Mouse (Mus musculus): ENCODE measurements at regions not wholly inside any gene's neighbourhood (a gene's known extent, or its start where the extent isn't known, plus 50 kb on each side); places are given as distances from the start of the nearest gene placed in this dataset.

DNA sequence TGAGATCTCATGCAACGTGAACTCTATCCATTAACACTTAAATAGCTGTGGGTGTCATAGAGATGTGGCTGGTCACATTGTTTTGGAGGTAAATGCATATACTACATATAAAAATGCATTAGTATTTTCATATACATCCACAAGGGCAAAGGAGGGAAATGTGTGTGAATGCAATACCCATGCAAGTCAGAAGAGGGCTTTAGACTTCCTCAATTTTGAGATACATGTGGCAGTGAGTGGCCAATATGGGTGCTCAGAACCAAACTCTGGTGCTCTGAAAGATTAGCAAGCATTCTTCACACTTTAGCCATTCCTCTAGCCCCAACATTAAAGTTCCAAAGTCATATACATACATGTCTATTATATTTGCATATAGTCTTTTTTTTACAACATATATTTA is 895.5 kb upstream of the Zeb2 start:
- Histone ChIP-seq H3K27ac (ENCODE audit: insufficient read depth, low read length) (no peak overlapping the region), H3K4me1 (ENCODE audit: control insufficient read depth, insufficient read depth, insufficient read length) (no peaks in the 10 kb centered on the region), H3K27me3 (ENCODE audit: control insufficient read depth, insufficient read depth, low read length) (no peaks in the 10 kb centered on the region), H3K36me3 (ENCODE audit: control insufficient read depth, insufficient read depth, low read length) (no peaks in the 10 kb centered on the region), H3K4me3 (ENCODE audit: extremely low read depth, insufficient read depth, insufficient read length) (no peak overlapping the region)
- WGBS: 94% methylated on average over 1 of the region's 1 CpGs
- DNase-seq (ENCODE audit: low read depth in 1 of 2, low spot score in 2 of 2): no peak
- no peak for TF ChIP-seq CTCF (IDR thresholded peaks at IDR 0.05; ENCODE audit: extremely low read depth, insufficient read depth, insufficient read length, insufficient replicate concordance)
- no peak for TF ChIP-seq POLR2A (IDR thresholded peaks at IDR 0.05; ENCODE audit: low read depth, low read length)

GRCm38 (mm10) chr2:45975157-45975556 is 858.0 kb upstream of the Zeb2 start:
- H3K27me3 ChIP-seq (ENCODE audit: control insufficient read depth, insufficient read depth, low read length): no peaks in the 10 kb centered on the region
- no peak for DNase-seq (ENCODE audit: low read depth in 1 of 2, low spot score in 2 of 2)
- TF ChIP-seq CTCF (IDR thresholded peaks at IDR 0.05; ENCODE audit: extremely low read depth, insufficient read depth, insufficient read length, insufficient replicate concordance) (no peak), POLR2A (IDR thresholded peaks at IDR 0.05; ENCODE audit: low read depth, low read length) (no peak)
- no peaks in the 10 kb centered on the region for H3K36me3 ChIP-seq (ENCODE audit: control insufficient read depth, insufficient read depth, low read length)
- no peak overlapping the region for H3K27ac ChIP-seq (ENCODE audit: insufficient read depth, low read length)
- no peak overlapping the region for H3K4me3 ChIP-seq (ENCODE audit: extremely low read depth, insufficient read depth, insufficient read length)
- H3K4me1 ChIP-seq (ENCODE audit: control insufficient read depth, insufficient read depth, insufficient read length): no peaks in the 10 kb centered on the region

DNA sequence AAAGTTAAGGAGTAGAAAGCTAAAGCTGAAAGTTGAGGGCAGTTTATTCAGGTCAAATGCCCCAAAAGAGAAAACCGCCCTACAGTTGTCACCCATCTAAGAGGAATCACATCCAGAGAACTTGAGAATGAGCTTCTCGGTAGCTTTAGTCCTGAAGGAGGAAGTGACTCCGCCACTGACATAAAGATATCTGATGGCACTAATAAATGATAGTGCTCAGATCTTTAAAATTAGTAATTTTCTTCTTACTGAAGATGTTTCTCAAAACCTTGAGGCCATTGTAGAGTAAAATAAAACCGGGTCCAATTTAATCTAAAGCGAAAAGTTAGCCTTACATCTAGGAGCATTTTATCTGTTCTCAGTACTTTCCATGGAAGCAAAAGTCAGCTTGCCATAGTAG is 851.4 kb upstream of the Zeb2 start:
- TF ChIP-seq CTCF (IDR thresholded peaks at IDR 0.05; ENCODE audit: extremely low read depth, insufficient read depth, insufficient read length, insufficient replicate concordance): no peak
- no peak for TF ChIP-seq POLR2A (IDR thresholded peaks at IDR 0.05; ENCODE audit: low read depth, low read length)
- no peak overlapping the region for H3K4me3 ChIP-seq (ENCODE audit: extremely low read depth, insufficient read depth, insufficient read length)
- no peak overlapping the region for H3K27ac ChIP-seq (ENCODE audit: insufficient read depth, low read length)
- H3K36me3 ChIP-seq (ENCODE audit: control insufficient read depth, insufficient read depth, low read length): no peaks in the 10 kb centered on the region
- H3K4me1 ChIP-seq (ENCODE audit: control insufficient read depth, insufficient read depth, insufficient read length): no peaks in the 10 kb centered on the region
- WGBS: 87% methylated on average over 5 of the region's 5 CpGs
- H3K27me3 ChIP-seq (ENCODE audit: control insufficient read depth, insufficient read depth, low read length): no peaks in the 10 kb centered on the region
- no peak for DNase-seq (ENCODE audit: low read depth in 1 of 2, low spot score in 2 of 2)

- 90% methylated on average over 4 of the region's 4 CpGs for WGBS
- TF ChIP-seq POLR2A (IDR thresholded peaks at IDR 0.05; ENCODE audit: low read depth, low read length) (no peak), CTCF (IDR thresholded peaks at IDR 0.05; ENCODE audit: extremely low read depth, insufficient read depth, insufficient read length, insufficient replicate concordance) (no peak)
- H3K36me3 ChIP-seq (ENCODE audit: control insufficient read depth, insufficient read depth, low read length): no peaks in the 10 kb centered on the region
- H3K4me3 ChIP-seq (ENCODE audit: extremely low read depth, insufficient read depth, insufficient read length): no peak overlapping the region
- no peak for DNase-seq (ENCODE audit: low read depth in 1 of 2, low spot score in 2 of 2)
- no peaks in the 10 kb centered on the region for H3K27me3 ChIP-seq (ENCODE audit: control insufficient read depth, insufficient read depth, low read length)
- no peaks in the 10 kb centered on the region for H3K4me1 ChIP-seq (ENCODE audit: control insufficient read depth, insufficient read depth, insufficient read length)
- H3K27ac ChIP-seq (ENCODE audit: insufficient read depth, low read length): no peak overlapping the region
These were observed 839.7 kb upstream of the Zeb2 start for GRCm38 (mm10) chr2:45956792-45957330.

DNA sequence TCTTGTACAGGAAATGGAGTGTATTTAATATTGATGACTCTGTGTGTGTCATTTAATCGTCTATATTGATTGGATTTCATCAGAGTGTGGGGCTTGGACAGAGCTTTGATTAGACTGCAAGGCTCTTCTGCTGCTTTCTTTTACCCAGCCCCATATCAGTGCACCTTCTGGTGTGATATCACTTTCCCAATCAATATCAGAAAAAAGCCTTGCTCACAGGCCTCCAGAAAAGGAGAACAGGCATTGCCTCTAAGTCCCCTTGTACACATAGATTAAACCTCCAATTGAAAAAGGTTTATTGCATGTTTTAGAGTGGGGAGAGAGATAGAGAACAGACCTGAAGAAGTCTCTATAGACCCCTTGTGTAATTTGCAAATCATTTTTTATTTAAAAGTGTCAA is 831.6 kb upstream of the Zeb2 start:
- 85% methylated on average over 1 of the region's 1 CpGs for WGBS
- no peak overlapping the region for H3K4me3 ChIP-seq (ENCODE audit: extremely low read depth, insufficient read depth, insufficient read length)
- no peaks in the 10 kb centered on the region for H3K4me1 ChIP-seq (ENCODE audit: control insufficient read depth, insufficient read depth, insufficient read length)
- no peaks in the 10 kb centered on the region for H3K27me3 ChIP-seq (ENCODE audit: control insufficient read depth, insufficient read depth, low read length)
- no peak overlapping the region for H3K27ac ChIP-seq (ENCODE audit: insufficient read depth, low read length)
- DNase-seq (ENCODE audit: low read depth in 1 of 2, low spot score in 2 of 2): no peak
- H3K36me3 ChIP-seq (ENCODE audit: control insufficient read depth, insufficient read depth, low read length): no peaks in the 10 kb centered on the region
- TF ChIP-seq POLR2A (IDR thresholded peaks at IDR 0.05; ENCODE audit: low read depth, low read length) (no peak), CTCF (IDR thresholded peaks at IDR 0.05; ENCODE audit: extremely low read depth, insufficient read depth, insufficient read length, insufficient replicate concordance) (no peak)

- no peak overlapping the region for H3K27ac ChIP-seq (ENCODE audit: insufficient read depth, low read length)
- no peak overlapping the region for H3K4me3 ChIP-seq (ENCODE audit: extremely low read depth, insufficient read depth, insufficient read length)
- TF ChIP-seq POLR2A (IDR thresholded peaks at IDR 0.05; ENCODE audit: low read depth, low read length) (no peak), CTCF (IDR thresholded peaks at IDR 0.05; ENCODE audit: extremely low read depth, insufficient read depth, insufficient read length, insufficient replicate concordance) (no peak)
- no peaks in the 10 kb centered on the region for H3K4me1 ChIP-seq (ENCODE audit: control insufficient read depth, insufficient read depth, insufficient read length)
- no peaks in the 10 kb centered on the region; the same call in 1 of the 2 replicates for H3K27me3 ChIP-seq (ENCODE audit: control insufficient read depth, insufficient read depth, low read length)
- H3K36me3 ChIP-seq (ENCODE audit: control insufficient read depth, insufficient read depth, low read length): no peaks in the 10 kb centered on the region
- no peak for DNase-seq (ENCODE audit: low read depth in 1 of 2, low spot score in 2 of 2)
- 79% methylated on average over 7 of the region's 7 CpGs for WGBS
These were observed 808.7 kb upstream of the Zeb2 start for GRCm38 (mm10) chr2:45925791-45926480.

DNA sequence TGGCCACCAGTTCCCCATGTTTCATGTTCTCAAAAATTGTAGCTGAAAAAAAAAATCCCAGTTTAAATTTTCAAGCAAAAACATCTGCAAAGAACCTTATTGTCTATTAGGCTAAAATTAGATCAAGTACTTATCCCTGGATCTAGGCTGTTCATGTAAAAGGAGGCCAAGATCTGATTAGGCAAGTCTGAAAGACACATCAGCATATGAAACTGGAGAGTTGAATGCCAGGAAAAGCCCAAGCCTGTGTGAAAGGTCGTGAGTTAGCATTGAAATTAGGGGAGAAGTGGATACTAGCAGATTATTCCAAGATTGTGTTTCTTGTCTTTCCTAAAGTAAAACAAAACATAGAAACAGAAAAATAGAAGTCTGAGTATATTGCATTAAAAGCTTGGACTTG is 791.7 kb upstream of the Zeb2 start:
- no peak for DNase-seq (ENCODE audit: low read depth in 1 of 2, low spot score in 2 of 2)
- Histone ChIP-seq H3K27me3 (ENCODE audit: control insufficient read depth, insufficient read depth, low read length) (no peaks in the 10 kb centered on the region), H3K4me1 (ENCODE audit: control insufficient read depth, insufficient read depth, insufficient read length) (no peaks in the 10 kb centered on the region), H3K36me3 (ENCODE audit: control insufficient read depth, insufficient read depth, low read length) (no peaks in the 10 kb centered on the region), H3K27ac (ENCODE audit: insufficient read depth, low read length) (no peak overlapping the region), H3K4me3 (ENCODE audit: extremely low read depth, insufficient read depth, insufficient read length) (no peak overlapping the region)
- WGBS: 55% methylated on average over 1 of the region's 1 CpGs
- no peak for TF ChIP-seq POLR2A (IDR thresholded peaks at IDR 0.05; ENCODE audit: low read depth, low read length)
- no peak for TF ChIP-seq CTCF (IDR thresholded peaks at IDR 0.05; ENCODE audit: extremely low read depth, insufficient read depth, insufficient read length, insufficient replicate concordance)
